Mouse (Mus musculus) midbrain, postnatal 0 days (tissue): ENCODE measurements around the gene Arpc1a. TPM values are rescaled to one million over a fixed set of nuclear protein-coding genes. Genes with fewer than 3 reads are reported as not detected.
"Not testable (repeated sequence)": the region's sequence is repeated elsewhere in the genome, so short reads cannot be mapped to it uniquely, and the experiment has no call there.

Experiments used
- ATAC-seq: fragments of 200-750 bp; cut with Nextera tagmentation; 2 replicates; pipeline ENCODE4 v1.8.0; 2017; ENCODE audit warnings: moderate number of reproducible peaks, mild to moderate bottlenecking, moderate TSS enrichment, moderate library complexity; ENCODE audit not compliant: low FRiP score
- DNase-seq: peaks from one replicate; pipeline ENCODE4 v3.0.0-alpha.2; 2015; ENCODE audit warnings: low spot score
- H3K27ac ChIP-seq: fragments of 300-500 bp; sonication (generic); 2 replicates; pipeline ENCODE4 v1.5.1; 2014; ENCODE audit warnings: low read depth, mild to moderate bottlenecking, low read length, mixed read lengths
- H3K27me3 ChIP-seq: fragments of 300-500 bp; sonication (generic); 2 replicates; pipeline ENCODE4 v1.6.1; 2014; ENCODE audit warnings: low read length, control low read depth, mixed read lengths; ENCODE audit not compliant: insufficient read depth
- H3K36me3 ChIP-seq: fragments of 300-500 bp; sonication (generic); 2 replicates; pipeline ENCODE4 v1.6.1; 2014; ENCODE audit warnings: low read length, control low read depth, mixed read lengths; ENCODE audit not compliant: insufficient read depth
- H3K4me1 ChIP-seq: fragments of 300-500 bp; sonication (generic); 2 replicates; pipeline ENCODE4 v1.6.1; 2014; ENCODE audit warnings: mild to moderate bottlenecking, control low read depth, antibody characterized with exemption, low read length, mixed read lengths; ENCODE audit not compliant: insufficient read depth
- H3K4me2 ChIP-seq: fragments of 300-500 bp; sonication (generic); 2 replicates; pipeline ENCODE4 v1.6.1; 2014; ENCODE audit warnings: low read depth, mild to moderate bottlenecking, low read length, mixed read lengths; ENCODE audit not compliant: poor library complexity, severe bottlenecking
- H3K4me3 ChIP-seq: fragments of 300-500 bp; sonication (generic); 2 replicates; pipeline ENCODE4 v1.5.1; 2014; ENCODE audit warnings: low read depth, mild to moderate bottlenecking, low read length, moderate library complexity
- H3K9ac ChIP-seq: fragments of 300-500 bp; sonication (generic); replicated peaks from 2 replicates; pipeline ENCODE4 v1.6.1; 2014; ENCODE audit warnings: mild to moderate bottlenecking, low read length, moderate library complexity, mixed read lengths; ENCODE audit not compliant: poor library complexity, severe bottlenecking
- H3K9me3 ChIP-seq: fragments of 300-500 bp; sonication (generic); 2 replicates; pipeline ENCODE4 v1.6.1; 2016; ENCODE audit warnings: low read length, control low read depth
- CTCF ChIP-seq: IDR thresholded peaks from 2 replicates; pipeline ENCODE4 v1.5.1; 2016; ENCODE audit warnings: antibody characterized with exemption, mild to moderate bottlenecking
- WGBS: fragments of 180-500 bp; shearing (Covaris S2); extraction: QIAGEN DNeasy Blood & Tissue Kit; methylation state at CpG from one replicate; pipeline ENCODE4 v1.1.7; 2014; 5-methylcytosine and 5-hydroxymethylcytosine counted together
- polyA plus RNA-seq: library from polyadenylated mRNA; unstranded; fragments of >200 nt; fragmentation: Nextera tagmentation; extraction: Ambion mirVana; gene quantifications from 2 replicates; pipeline ENCODE4 v1.2.1, GENCODE M21; 2015
- total RNA-seq: library from RNA; depleted of rRNA; stranded (reverse); fragments of >200 nt; gene quantifications from 2 replicates; pipeline ENCODE4 v1.2.3, GENCODE M21; 2014; rRNA removed

The Arpc1a gene
- 148 and 151 TPM in 2 replicates for total RNA-seq
- polyA plus RNA-seq = 238 and 244 TPM in 2 replicates

- ATAC-seq (peak; percentile 94), DNase-seq (peak; percentile 97)
- TF ChIP-seq CTCF = no peak
- peak within 1 kb of the TSS; percentile 93 for H3K4me3 ChIP-seq
- H3K9me3 ChIP-seq = no peaks in the 10 kb centered on the region
- H3K4me2 ChIP-seq = peak within 1 kb of the TSS; percentile 91
- H3K9ac ChIP-seq = peak within 1 kb of the TSS; percentile 89
- no peaks in the 10 kb centered on the region for H3K36me3 ChIP-seq
- no peaks in the 10 kb centered on the region for H3K27me3 ChIP-seq
- peak within 1 kb of the TSS; percentile 73 for H3K27ac ChIP-seq
- H3K4me1 ChIP-seq = peaks cover 7% of the 10 kb centered on the region; the same call in 1 of the 2 replicates
- WGBS = under 1% methylated on average over 54 of the region's 54 CpGs
Observed at GRCm38 (mm10) chr5:145083632-145084451, at the start of gene Arpc1a, which contains the start of gene Kpna7. Arpc1a (plus strand) TSS chr5:145083830. Kpna7 (minus strand) TSS chr5:145084030.

GRCm38 (mm10) chr5:145041628-145042027, 42.0 kb upstream of the Arpc1a start:
- no peaks in the 10 kb centered on the region for H3K9me3 ChIP-seq
- no peaks in the 10 kb centered on the region for H3K36me3 ChIP-seq
- DNase-seq (no peak), ATAC-seq (no peak)
- H3K4me3 ChIP-seq = no peak overlapping the region
- 49% methylated on average over 4 of the region's 4 CpGs for WGBS
- no peak overlapping the region for H3K9ac ChIP-seq
- H3K4me2 ChIP-seq = no peak overlapping the region
- no peak overlapping the region for H3K27ac ChIP-seq
- no peaks in the 10 kb centered on the region for H3K4me1 ChIP-seq
- peak; percentile 49 for TF ChIP-seq CTCF
- no peaks in the 10 kb centered on the region for H3K27me3 ChIP-seq

- H3K4me2 ChIP-seq, H3K9ac ChIP-seq, H3K27me3 ChIP-seq, H3K27ac ChIP-seq, H3K36me3 ChIP-seq, ATAC-seq, DNase-seq, H3K4me3 ChIP-seq, H3K4me1 ChIP-seq, H3K9me3 ChIP-seq: not testable (repeated sequence)
- 82% methylated on average over 3 of the region's 3 CpGs for WGBS
Observed at GRCm38 (mm10) chr5:145042690-145043089, 40.9 kb upstream of the Arpc1a start, which contains the start of gene 1700018F24Rik. 1700018F24Rik (plus strand) TSS chr5:145042990.

- DNase-seq, H3K27me3 ChIP-seq, H3K36me3 ChIP-seq, H3K4me2 ChIP-seq, H3K9ac ChIP-seq, ATAC-seq, H3K27ac ChIP-seq, H3K4me3 ChIP-seq, H3K4me1 ChIP-seq, H3K9me3 ChIP-seq: not testable (repeated sequence)
- 77% methylated on average over 3 of the region's 3 CpGs for WGBS
Observed at GRCm38 (mm10) chr5:145054187-145054586, 29.4 kb upstream of the Arpc1a start.

GRCm38 (mm10) chr5:145057907-145058306, 25.7 kb upstream of the Arpc1a start:
- Histone ChIP-seq H3K4me2 (no peak overlapping the region), H3K4me1 (no peaks in the 10 kb centered on the region), H3K27me3 (no peaks in the 10 kb centered on the region), H3K36me3 (no peaks in the 10 kb centered on the region), H3K9ac (no peak overlapping the region), H3K4me3 (no peak overlapping the region), H3K27ac (no peak overlapping the region), H3K9me3 (no peaks in the 10 kb centered on the region)
- ATAC-seq (no peak), DNase-seq (no peak)
- TF ChIP-seq CTCF = no peak
- WGBS = 67% methylated on average over 8 of the region's 8 CpGs

- Histone ChIP-seq H3K9me3 (no peaks in the 10 kb centered on the region), H3K27me3 (no peaks in the 10 kb centered on the region), H3K36me3 (no peaks in the 10 kb centered on the region), H3K4me2 (no peak overlapping the region), H3K9ac (no peak overlapping the region), H3K27ac (no peak overlapping the region), H3K4me1 (no peaks in the 10 kb centered on the region), H3K4me3 (no peak overlapping the region)
- no peak for TF ChIP-seq CTCF
- WGBS = 87% methylated on average over 7 of the region's 7 CpGs
- DNase-seq (no peak), ATAC-seq (no peak)
Observed at GRCm38 (mm10) chr5:145058722-145059121, 24.9 kb upstream of the Arpc1a start.
